Mouse (Mus musculus) bone marrow macrophage, adult 2 months (primary cell): ENCODE data around the gene Bdnf. TPM values are rescaled to one million over a fixed set of nuclear protein-coding genes. Genes with fewer than 3 reads are reported as not detected.

Experiments used
- H3K27ac ChIP-seq: 2 replicates; pipeline ENCODE4 v1.5.1; 2012; ENCODE audit warnings: low read depth, low read length; ENCODE audit not compliant: insufficient read depth
- H3K4me1 ChIP-seq: 2 replicates; pipeline ENCODE4 v1.6.1; 2012; ENCODE audit warnings: low read length; ENCODE audit not compliant: control insufficient read depth, insufficient read depth
- H3K4me3 ChIP-seq: 2 replicates; pipeline ENCODE4 v1.5.1; 2012; ENCODE audit warnings: mild to moderate bottlenecking, low read length, moderate library complexity; ENCODE audit not compliant: insufficient read depth
- CTCF ChIP-seq: IDR thresholded peaks from 2 replicates; pipeline ENCODE4 v1.5.1; 2012; ENCODE audit warnings: low read depth, mild to moderate bottlenecking, low read length, moderate library complexity
- POLR2A ChIP-seq: IDR thresholded peaks from 2 replicates; pipeline ENCODE4 v1.6.1; 2012; ENCODE audit warnings: mild to moderate bottlenecking, low read depth, low read length, borderline replicate concordance
- polyA plus RNA-seq: library from polyadenylated mRNA; stranded (reverse); fragments of >200 nt; gene quantifications from 2 replicates; pipeline ENCODE4 v1.2.4, GENCODE M21; 2012; ENCODE audit not compliant: missing spikeins, insufficient read depth, insufficient read length

Bdnf gene
- polyA plus RNA-seq, 1 experiment, result not detected

DNA sequence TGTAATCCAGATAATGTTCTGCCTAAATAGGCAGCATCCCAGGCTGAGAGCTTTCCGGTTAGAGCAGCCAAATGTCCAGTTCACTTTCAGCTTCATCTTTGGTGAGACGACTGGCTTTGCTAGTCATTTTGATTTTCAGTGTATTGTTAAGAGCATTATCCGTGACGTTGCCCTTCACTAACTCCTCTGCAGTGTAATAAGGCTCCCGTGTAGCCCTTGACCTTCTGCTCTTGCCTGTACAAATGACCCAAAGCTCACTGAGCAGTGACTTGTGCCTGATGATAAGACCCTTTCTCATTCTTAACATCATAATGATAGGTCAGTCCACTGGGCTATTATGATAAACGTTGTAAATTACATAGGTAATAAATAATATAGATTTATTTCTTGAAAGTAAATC, 101.9 kb downstream of the Bdnf start:
- H3K4me1 ChIP-seq, result no peaks in the 10 kb centered on the region
- H3K4me3 ChIP-seq, result no peak overlapping the region
- TF ChIP-seq POLR2A (no peak), CTCF (no peak)
- no peak overlapping the region for H3K27ac ChIP-seq

Other genes starting within 250 kb of the Bdnf start
- 52.3 and 57.9 TPM in 2 replicates for gene Lin7c, start 216.2 kb downstream of the Bdnf start, polyA plus RNA-seq
- gene Lgr4, start 242.9 kb downstream of the Bdnf start, polyA plus RNA-seq, result 0.21 and 0.43 TPM in 2 replicates